Mouse (Mus musculus) NIH3T3 (cell line): Measurements from ENCODE around the gene Minos1.
A peak's percentile ranks its signal among the peaks of the same experiment; 100 is the strongest.

Experiments
- DNase-seq: peaks from one replicate; pipeline ENCODE4 v3.0.0-alpha.2; 2012; ENCODE audit warnings: low read depth

The Minos1 gene

GRCm38 (mm10) chr4:139144577-139144976 is 13.7 kb upstream of the Minos1 start:
- no peak for DNase-seq

- DNase-seq = no peak
These were observed 12.1 kb upstream of the Minos1 start for GRCm38 (mm10) chr4:139142985-139143384.

- DNase-seq = no peak
These were observed 10.9 kb upstream of the Minos1 start for GRCm38 (mm10) chr4:139141785-139142184.

DNA sequence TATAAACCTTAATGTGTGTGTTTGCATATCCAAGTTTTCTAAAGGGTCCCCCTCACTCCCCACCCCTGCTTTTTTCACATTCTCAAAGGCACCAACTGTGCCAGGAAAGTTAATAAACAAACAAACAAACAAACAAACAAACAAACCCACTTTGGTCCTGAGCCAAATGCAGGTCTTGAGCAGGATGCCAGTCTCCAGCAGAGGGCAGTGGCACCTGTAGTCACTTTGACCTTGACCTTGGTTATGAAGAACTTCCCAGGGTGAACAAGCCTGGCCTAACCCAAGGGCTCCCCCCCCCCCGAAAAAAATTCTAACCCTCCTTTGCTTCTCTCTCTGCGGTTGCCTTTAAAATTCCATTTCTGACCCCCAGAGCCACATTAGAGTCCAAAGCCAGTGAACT is 9.4 kb upstream of the Minos1 start:
- no peak for DNase-seq

DNA sequence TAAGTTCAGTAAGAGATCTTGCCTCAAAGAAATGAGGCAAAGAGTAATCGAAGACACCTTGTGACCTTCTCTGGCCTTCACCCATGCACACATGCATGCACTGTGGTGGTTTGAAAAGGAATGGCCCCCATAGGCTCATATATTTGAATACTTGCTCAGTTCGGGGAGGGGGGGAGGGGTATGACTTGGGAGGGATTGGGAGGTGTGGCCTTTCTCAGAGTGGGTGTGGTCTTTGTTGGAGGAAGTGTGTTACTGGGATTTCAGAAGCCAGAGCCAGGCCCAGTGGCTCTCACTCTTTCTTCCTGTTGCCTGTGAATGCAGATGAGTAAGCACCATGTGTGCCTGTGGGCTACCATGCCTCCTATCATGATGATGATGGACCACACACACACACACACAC is 5.1 kb upstream of the Minos1 start:
- no peak for DNase-seq

GRCm38 (mm10) chr4:139133109-139133508 is 2.2 kb upstream of the Minos1 start:
- DNase-seq = no peak

- no peak for DNase-seq
These were observed 1.2 kb upstream of the Minos1 start for GRCm38 (mm10) chr4:139131858-139132672.

DNA sequence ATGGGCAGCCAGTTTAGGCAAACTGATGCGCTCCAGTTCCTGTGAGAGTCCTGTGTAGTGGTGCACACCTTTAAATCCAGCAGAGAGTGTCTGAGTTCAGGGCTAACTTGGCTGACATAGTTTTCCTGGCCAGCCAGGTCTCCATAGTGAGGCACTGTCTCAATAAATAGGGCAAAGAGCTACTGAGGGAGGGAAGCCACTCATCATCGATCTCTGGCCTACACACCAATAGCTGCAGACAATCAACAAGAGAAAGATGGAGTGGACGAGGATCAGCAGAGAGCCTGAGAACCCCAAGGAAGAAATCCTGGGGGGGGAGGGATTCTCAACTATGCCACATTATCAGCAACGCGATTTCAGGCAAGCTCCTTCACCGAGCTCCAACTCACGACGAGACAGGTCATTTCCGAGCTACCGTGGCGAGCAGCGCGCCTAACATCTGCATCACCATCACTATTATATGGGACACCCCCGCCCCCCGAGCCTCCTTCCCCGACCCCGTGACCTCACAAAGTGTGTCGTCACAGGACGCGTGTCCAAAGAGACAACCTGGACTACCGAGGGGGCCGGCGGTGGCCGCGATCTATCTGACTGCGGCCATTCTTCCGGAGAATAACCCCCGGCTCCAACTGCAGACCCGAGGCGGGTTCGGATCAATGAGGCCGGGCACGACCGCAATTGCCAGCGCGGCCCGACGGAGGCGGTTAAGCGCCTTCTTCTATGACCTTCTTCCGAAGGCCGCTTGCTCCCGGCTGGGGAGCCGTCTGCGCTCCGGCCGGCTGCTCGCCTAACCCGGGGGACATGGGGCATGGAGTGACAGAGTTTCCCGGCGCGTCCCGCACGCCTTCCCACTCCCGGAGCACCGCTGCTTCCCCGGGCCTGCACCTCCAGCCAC is 860 bp downstream of the Minos1 start:
- peak; percentile 56 for DNase-seq

- DNase-seq = no peak
These were observed 4.4 kb downstream of the Minos1 start for GRCm38 (mm10) chr4:139126475-139126874.

DNA sequence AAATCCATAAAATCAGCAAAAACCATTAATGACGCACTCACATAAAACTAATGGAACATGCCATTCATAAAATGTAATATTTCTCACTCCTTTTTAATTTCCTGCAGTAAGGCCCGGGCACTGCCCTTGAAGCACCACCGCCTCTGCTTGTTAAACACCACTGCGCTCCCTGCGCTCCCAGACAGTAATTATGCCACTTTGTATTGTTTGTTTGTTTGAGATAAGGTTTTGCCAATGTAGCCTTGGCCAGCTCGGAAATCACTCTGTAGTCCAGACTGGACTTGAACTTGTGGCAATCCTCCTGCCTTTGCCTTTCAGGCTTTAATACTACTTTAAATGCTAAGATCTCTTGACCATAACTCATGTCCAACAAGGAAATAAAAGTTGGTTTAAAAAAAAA is 6.0 kb downstream of the Minos1 start:
- no peak for DNase-seq

DNA sequence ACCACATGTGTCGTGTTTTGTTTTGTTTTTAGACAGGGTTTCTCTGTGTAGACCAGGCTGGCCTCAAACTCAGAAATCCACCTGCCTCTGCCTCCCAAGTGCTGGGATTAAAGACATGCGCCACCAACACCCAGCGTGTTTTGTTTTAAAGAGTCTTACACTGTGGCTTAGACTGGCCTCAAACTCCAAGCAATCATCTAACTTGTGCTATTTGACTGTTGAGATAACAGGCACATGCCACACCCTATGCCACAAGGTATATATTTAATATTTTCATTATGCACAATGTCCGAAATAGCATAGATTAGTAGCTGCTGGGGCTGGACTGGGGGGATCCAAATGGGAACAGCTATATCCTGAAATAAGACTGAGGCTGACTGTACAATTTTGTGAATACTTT is 8.4 kb downstream of the Minos1 start:
- DNase-seq = no peak

DNA sequence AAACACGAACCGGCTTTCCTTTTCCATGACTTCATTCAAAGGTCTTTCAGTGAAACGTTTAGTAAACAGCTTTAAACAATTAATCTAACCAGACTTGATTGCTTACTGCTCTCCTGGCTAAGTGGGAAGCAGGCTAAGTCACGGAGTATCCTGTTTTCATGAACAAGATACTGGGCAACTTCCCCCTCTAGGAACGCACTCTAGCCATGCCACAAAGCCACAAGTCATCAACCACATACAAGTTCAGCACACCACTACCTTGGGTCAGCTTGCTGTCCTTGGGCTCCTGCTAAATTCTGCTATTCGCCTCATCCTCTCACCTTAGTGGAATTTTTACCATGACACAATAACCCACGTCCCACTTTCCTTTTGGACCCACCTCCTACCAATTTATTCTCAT is 9.9 kb downstream of the Minos1 start:
- DNase-seq = no peak

DNA sequence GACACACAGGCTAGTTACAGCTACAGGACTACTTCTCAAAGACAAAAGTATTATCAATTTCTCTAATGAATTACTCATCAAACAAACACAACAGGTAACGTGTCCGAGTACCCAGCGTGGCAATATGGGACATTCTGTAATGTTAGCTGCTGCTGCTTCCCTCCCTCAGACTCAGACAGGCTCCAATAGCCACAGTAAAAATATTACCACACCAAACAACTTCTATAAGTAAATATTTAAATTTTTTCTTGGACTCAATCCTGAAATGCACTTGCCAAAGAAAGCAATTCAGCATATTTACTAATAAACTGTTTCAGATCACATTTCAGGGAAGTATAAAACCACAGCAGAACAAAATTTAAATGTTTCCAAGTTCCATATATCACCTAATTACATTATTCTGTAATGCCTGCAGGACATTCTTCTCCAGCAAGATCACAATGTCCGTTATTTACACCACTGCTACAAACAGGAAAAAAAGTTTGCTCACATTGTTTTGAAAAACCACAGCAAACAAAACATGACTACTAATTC is 10.6 kb downstream of the Minos1 start:
- DNase-seq = peak; percentile 47

- no peak for DNase-seq
These were observed 14.4 kb downstream of the Minos1 start for GRCm38 (mm10) chr4:139116356-139117063.

- DNase-seq = no peak
These were observed 15.2 kb downstream of the Minos1 start for GRCm38 (mm10) chr4:139115721-139116120.

- no peak for DNase-seq
These were observed 18.4 kb downstream of the Minos1 start for GRCm38 (mm10) chr4:139112482-139112881.

- DNase-seq = no peak
These were observed 19.5 kb downstream of the Minos1 start for GRCm38 (mm10) chr4:139111421-139111820.

GRCm38 (mm10) chr4:139110858-139111257 is 20.1 kb downstream of the Minos1 start:
- DNase-seq = no peak

GRCm38 (mm10) chr4:139105453-139105852 is 25.5 kb downstream of the Minos1 start:
- peak; percentile 24 for DNase-seq

DNA sequence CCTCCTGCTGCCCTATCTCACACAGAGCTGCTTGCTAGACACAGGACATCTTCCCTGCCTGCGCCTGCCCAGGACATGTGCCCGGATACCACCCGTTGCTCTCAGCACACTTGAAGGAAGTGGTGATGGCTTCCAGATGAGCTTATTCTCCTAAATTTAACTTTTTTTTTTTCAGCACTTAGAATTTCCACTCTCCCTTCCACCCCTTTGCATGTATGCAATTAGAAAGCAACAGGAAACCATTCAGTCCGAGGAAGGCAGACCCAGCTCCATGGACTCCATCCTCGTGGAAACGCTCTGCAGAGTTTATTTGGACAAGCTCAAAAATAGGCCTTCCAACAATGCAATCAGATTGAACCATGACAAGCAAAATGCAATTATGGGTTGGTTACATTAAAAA is 29.4 kb downstream of the Minos1 start:
- DNase-seq = no peak

- DNase-seq = no peak
These were observed 30.6 kb downstream of the Minos1 start for GRCm38 (mm10) chr4:139100326-139100725.

GRCm38 (mm10) chr4:139096201-139096600 is 34.7 kb downstream of the Minos1 start:
- DNase-seq = peak; percentile 53
